Mouse (Mus musculus) kidney, postnatal 0 days (tissue): ENCODE data around the gene Shb. TPM values are rescaled to one million over a fixed set of nuclear protein-coding genes. Genes with fewer than 3 reads are reported as not detected.

ENCODE experiments used
- ATAC-seq: fragments of 200-750 bp; cut with Nextera tagmentation; replicated peaks from 2 replicates; pipeline ENCODE4 v1.8.0; 2017; ENCODE audit warnings: low read depth, moderate number of reproducible peaks, moderate TSS enrichment, moderate library complexity; ENCODE audit not compliant: low FRiP score
- DNase-seq: peaks from one replicate; pipeline ENCODE4 v3.0.0-alpha.2; 2016; ENCODE audit warnings: low spot score
- H3K27ac ChIP-seq: fragments of 300-500 bp; sonication (generic); 2 replicates; pipeline ENCODE4 v1.5.1; 2014; ENCODE audit warnings: mild to moderate bottlenecking
- H3K27me3 ChIP-seq: fragments of 300-500 bp; sonication (generic); 2 replicates; pipeline ENCODE4 v1.6.1; 2014; ENCODE audit warnings: low read length, mixed read lengths; ENCODE audit not compliant: insufficient read depth
- H3K36me3 ChIP-seq: fragments of 300-500 bp; sonication (generic); 2 replicates; pipeline ENCODE4 v1.6.1; 2014; ENCODE audit warnings: low read length, mixed read lengths; ENCODE audit not compliant: insufficient read depth
- H3K4me1 ChIP-seq: fragments of 300-500 bp; sonication (generic); replicated peaks from 2 replicates; pipeline ENCODE4 v1.6.1; 2014; ENCODE audit warnings: antibody characterized with exemption, low read length, mixed read lengths; ENCODE audit not compliant: insufficient read depth
- H3K4me2 ChIP-seq: fragments of 300-500 bp; sonication (generic); 2 replicates; pipeline ENCODE4 v1.6.1; 2014; ENCODE audit warnings: mild to moderate bottlenecking, low read length, moderate library complexity, mixed read lengths
- H3K4me3 ChIP-seq: fragments of 300-500 bp; sonication (generic); replicated peaks from 2 replicates; pipeline ENCODE4 v1.5.1; 2014; ENCODE audit warnings: low read depth, low read length
- H3K9ac ChIP-seq: fragments of 300-500 bp; sonication (generic); 2 replicates; pipeline ENCODE4 v1.6.1; 2014; ENCODE audit warnings: low read depth, low read length
- H3K9me3 ChIP-seq: fragments of 300-500 bp; sonication (generic); replicated peaks from 2 replicates; pipeline ENCODE4 v1.6.1; 2016; ENCODE audit warnings: low read length, inconsistent platforms, mixed read lengths
- CTCF ChIP-seq: IDR thresholded peaks from 2 replicates; pipeline ENCODE4 v1.5.1; 2016; ENCODE audit warnings: antibody characterized with exemption, low read depth, mild to moderate bottlenecking, moderate library complexity
- WGBS: fragments of 180-500 bp; shearing (Covaris S2); extraction: QIAGEN DNeasy Blood & Tissue Kit; methylation state at CpG from one replicate; pipeline ENCODE4 v1.1.7; 2014; 5-methylcytosine and 5-hydroxymethylcytosine counted together
- polyA plus RNA-seq: library from polyadenylated mRNA; unstranded; fragments of >200 nt; fragmentation: Nextera tagmentation; extraction: Ambion mirVana; gene quantifications from 2 replicates; pipeline ENCODE4 v1.2.1, GENCODE M21; 2015

Gene Shb
- polyA plus RNA-seq, 1 experiment from 2014 or later, result 6.6 TPM

DNA sequence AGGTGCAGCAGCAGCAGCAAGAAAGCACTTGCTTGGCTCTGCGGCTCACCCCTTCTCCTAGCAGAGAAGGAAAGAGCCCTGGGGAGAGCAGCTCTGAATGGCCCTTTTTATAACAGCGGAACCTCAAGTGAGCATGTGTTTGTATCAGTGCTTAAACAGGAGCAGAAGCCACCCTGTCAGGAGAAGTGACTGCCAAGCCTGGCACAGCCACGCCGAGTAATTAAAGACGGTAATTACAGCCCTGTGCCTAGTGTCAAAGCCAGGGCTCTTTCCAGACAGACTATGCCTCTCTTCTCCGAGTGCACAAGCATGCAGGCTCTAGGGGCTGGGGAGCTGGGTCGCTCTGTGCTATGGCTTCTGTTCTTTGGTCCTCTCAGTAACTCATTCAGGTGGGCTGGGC, 54.1 kb downstream of the Shb start:
- peaks cover 28% of the 10 kb centered on the region for H3K4me1 ChIP-seq
- DNase-seq (no peak), ATAC-seq (no peak)
- no peak overlapping the region for H3K27ac ChIP-seq
- 0 out of 2 replicates have a peak, but pooled peaks cover 5% of the 10 kb centered on the region for H3K36me3 ChIP-seq
- H3K4me2 ChIP-seq, result no peak overlapping the region
- H3K27me3 ChIP-seq, result no peaks in the 10 kb centered on the region
- no peak for TF ChIP-seq CTCF
- H3K9me3 ChIP-seq, result no peaks in the 10 kb centered on the region
- 51% methylated on average over 7 of the region's 7 CpGs for WGBS
- H3K9ac ChIP-seq, result no peak overlapping the region
- H3K4me3 ChIP-seq, result no peak overlapping the region

- no peak overlapping the region for H3K4me2 ChIP-seq
- H3K4me3 ChIP-seq, result no peak overlapping the region
- no peaks in the 10 kb centered on the region for H3K9me3 ChIP-seq
- H3K36me3 ChIP-seq, result 0 out of 2 replicates have a peak, but pooled peaks cover 5% of the 10 kb centered on the region
- DNase-seq (no peak), ATAC-seq (no peak)
- 90% methylated on average over 3 of the region's 3 CpGs for WGBS
- peaks cover 38% of the 10 kb centered on the region for H3K4me1 ChIP-seq
- H3K27me3 ChIP-seq, result no peaks in the 10 kb centered on the region
- TF ChIP-seq CTCF, result no peak
- H3K27ac ChIP-seq, result no peak overlapping the region
- no peak overlapping the region for H3K9ac ChIP-seq
These were observed 55.2 kb downstream of the Shb start for GRCm38 (mm10) chr4:45477047-45477446.

DNA sequence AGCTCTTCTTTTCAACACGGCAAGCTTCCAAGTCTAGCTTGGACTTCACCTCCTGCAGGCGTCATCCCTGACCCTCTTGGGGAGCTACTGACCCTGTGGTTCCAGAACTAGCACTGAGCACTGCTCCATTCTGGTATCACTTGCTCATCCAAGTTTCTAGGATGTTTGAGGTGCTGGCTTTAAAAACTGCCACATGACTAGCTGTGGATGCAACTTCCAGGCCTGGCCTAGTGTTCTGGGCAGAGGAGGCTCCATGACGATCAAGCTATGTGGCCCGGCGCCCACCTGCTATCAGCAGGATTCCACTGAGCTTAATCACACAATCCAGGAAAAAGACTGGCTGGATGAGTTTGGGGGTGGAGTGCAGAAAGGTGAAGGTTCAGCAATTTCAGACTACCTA, 57.4 kb downstream of the Shb start:
- Histone ChIP-seq H3K4me2 (no peak overlapping the region), H3K27me3 (no peaks in the 10 kb centered on the region), H3K4me3 (no peak overlapping the region), H3K27ac (no peak overlapping the region), H3K4me1 (peaks cover 35% of the 10 kb centered on the region), H3K9ac (no peak overlapping the region), H3K36me3 (0 out of 2 replicates have a peak, but pooled peaks cover 5% of the 10 kb centered on the region), H3K9me3 (no peaks in the 10 kb centered on the region)
- DNase-seq (no peak), ATAC-seq (no peak)
- WGBS, result 61% methylated on average over 5 of the region's 5 CpGs
- TF ChIP-seq CTCF, result no peak

GRCm38 (mm10) chr4:45474131-45474530, 58.1 kb downstream of the Shb start:
- H3K9ac ChIP-seq, result no peak overlapping the region
- no peaks in the 10 kb centered on the region for H3K9me3 ChIP-seq
- H3K4me1 ChIP-seq, result peaks cover 33% of the 10 kb centered on the region
- H3K4me2 ChIP-seq, result no peak overlapping the region
- DNase-seq (no peak), ATAC-seq (no peak)
- H3K27me3 ChIP-seq, result no peaks in the 10 kb centered on the region
- TF ChIP-seq CTCF, result no peak
- H3K27ac ChIP-seq, result no peak overlapping the region
- H3K36me3 ChIP-seq, result 0 out of 2 replicates have a peak, but pooled peaks cover 5% of the 10 kb centered on the region
- H3K4me3 ChIP-seq, result no peak overlapping the region
- WGBS, result 96% methylated on average over 4 of the region's 4 CpGs

GRCm38 (mm10) chr4:45473129-45473528, 59.1 kb downstream of the Shb start:
- 0 out of 2 replicates have a peak, but pooled peaks cover 2% of the 10 kb centered on the region for H3K36me3 ChIP-seq
- 13% methylated on average over 11 of the region's 11 CpGs for WGBS
- no peak for TF ChIP-seq CTCF
- peak; percentile 69 for DNase-seq
- H3K27me3 ChIP-seq, result no peaks in the 10 kb centered on the region
- 0 out of 2 replicates have a peak overlapping the region, but pooled peaks have one; percentile 6 for H3K4me2 ChIP-seq
- peak overlapping the region; percentile 55 for H3K27ac ChIP-seq
- ATAC-seq, result peak; percentile 67; the same call in 1 of the 2 replicates
- peaks cover 39% of the 10 kb centered on the region for H3K4me1 ChIP-seq
- no peaks in the 10 kb centered on the region for H3K9me3 ChIP-seq
- no peak overlapping the region for H3K4me3 ChIP-seq
- peak overlapping the region; percentile 31; the same call in 1 of the 2 replicates for H3K9ac ChIP-seq

- DNase-seq, result no peak
These were observed 59.6 kb downstream of the Shb start for GRCm38 (mm10) chr4:45472706-45473105.

More at GRCm38 (mm10) chr4:45472706-45473105, 59.6 kb downstream of the Shb start:
- Histone ChIP-seq H3K36me3 (0 out of 2 replicates have a peak, but pooled peaks cover 2% of the 10 kb centered on the region), H3K4me1 (peaks cover 43% of the 10 kb centered on the region), H3K4me3 (no peak overlapping the region), H3K4me2 (0 out of 2 replicates have a peak overlapping the region, but pooled peaks have one; percentile 6), H3K9ac (no peak overlapping the region), H3K27me3 (no peaks in the 10 kb centered on the region), H3K27ac (peak overlapping the region; percentile 75), H3K9me3 (no peaks in the 10 kb centered on the region)
- ATAC-seq, result no peak
- WGBS, result 63% methylated on average over 6 of the region's 6 CpGs
- no peak for TF ChIP-seq CTCF
